Mouse (Mus musculus) neutrophil, adult 65 days (primary cell): Measurements from ENCODE around the gene Ptpn13. TPM values are rescaled to one million over a fixed set of nuclear protein-coding genes. Genes with fewer than 3 reads are reported as not detected.

Experiments used
- total RNA-seq: library from RNA; stranded (reverse); gene quantifications from 2 replicates; pipeline ENCODE4 v1.2.4, GENCODE M21; 2023

Gene Ptpn13
- total RNA-seq: 0.22 and 0.25 TPM in 2 replicates

GRCm38 (mm10) chr5:103424678-103425319 is at the start of gene Ptpn13:
TSS of gene Ptpn13 (plus strand) at chr5:103425192.

DNA sequence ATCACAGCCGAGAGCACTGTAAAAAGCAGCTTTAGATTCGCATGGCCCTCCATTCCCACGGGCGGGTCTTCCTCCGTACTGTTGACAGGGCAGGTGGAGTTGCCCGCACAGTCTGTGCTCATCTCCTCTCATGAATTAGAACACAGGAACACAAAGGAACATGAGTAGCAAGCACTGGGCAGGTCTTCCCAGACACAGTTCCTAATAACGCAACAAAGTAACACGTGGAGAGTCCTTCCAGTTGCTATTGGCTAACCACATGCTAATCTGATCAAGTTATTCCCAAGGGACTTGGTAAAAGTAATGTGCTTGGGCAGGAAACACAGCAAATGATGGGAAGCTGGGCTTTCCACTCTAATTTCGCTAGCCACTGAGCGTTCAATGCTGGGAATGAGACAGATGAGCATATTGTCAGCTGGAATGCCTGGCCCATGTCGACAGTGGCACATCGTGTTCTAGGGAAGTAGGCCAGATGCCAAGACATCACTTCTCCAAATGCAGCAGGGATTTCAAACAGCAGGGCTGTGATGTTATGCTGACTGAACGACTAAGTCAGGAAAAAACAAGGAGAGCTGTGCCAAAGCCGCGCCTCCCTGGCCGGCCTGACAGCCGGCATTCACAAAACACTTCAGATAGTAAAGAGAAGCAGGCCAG is 204.2 kb downstream of the Ptpn13 start, which contains the start of gene Slc10a6:
Slc10a6 (minus strand) TSS at position 293 of the 654 bp plus-strand sequence.

Other genes with a start within 250 kb of the Ptpn13 start
- gene Mapk10, start 213.9 kb upstream of the Ptpn13 start, total RNA-seq: not detected in 2 replicates
- not detected in 2 replicates for gene Slc10a6, start 204.2 kb downstream of the Ptpn13 start, total RNA-seq
- not detected in 2 replicates for gene 1700016H13Rik, start 230.8 kb downstream of the Ptpn13 start, total RNA-seq